Mouse (Mus musculus) C2C12 (cell line): ENCODE results near the gene Fbxw9. TPM values are rescaled to one million over a fixed set of nuclear protein-coding genes. Genes with fewer than 3 reads are reported as not detected.
A peak's percentile ranks its signal among the peaks of the same experiment; 100 is the strongest.

Source experiments
- H3K27me3 ChIP-seq: one replicate; pipeline ENCODE4 v1.6.1; 2011; ENCODE audit not compliant: control insufficient read depth, insufficient read depth, insufficient read length
- H3K36me3 ChIP-seq: one replicate; pipeline ENCODE4 v1.6.1; 2011; ENCODE audit not compliant: control insufficient read depth, insufficient read depth
- H3K4me3 ChIP-seq: one replicate; pipeline ENCODE4 v1.5.1; 2011; ENCODE audit warnings: mild to moderate bottlenecking, control low read depth; ENCODE audit not compliant: poor library complexity, insufficient read depth, severe bottlenecking
- H3K79me2 ChIP-seq: one replicate; pipeline ENCODE4 v1.6.1; 2011; ENCODE audit not compliant: control insufficient read depth, insufficient read depth
- H3K79me3 ChIP-seq: one replicate; pipeline ENCODE4 v1.6.1; 2011; ENCODE audit warnings: low read depth, control low read depth
- H3ac ChIP-seq: one replicate; pipeline ENCODE3; 2011; ENCODE audit warnings: low read depth; ENCODE audit not compliant: control insufficient read depth, insufficient read length
- CEBPB ChIP-seq: IDR thresholded peaks from one replicate; pipeline ENCODE4 v1.6.1; 2011; ENCODE audit warnings: low read depth, mild to moderate bottlenecking, control low read depth, moderate library complexity
- CTCF ChIP-seq: IDR thresholded peaks from one replicate; pipeline ENCODE4 v1.5.1; 2011; ENCODE audit not compliant: control insufficient read depth, insufficient read depth, insufficient read length
- FOSL1 ChIP-seq: IDR thresholded peaks from one replicate; pipeline ENCODE4 v1.8.0; 2011; ENCODE audit warnings: mild to moderate bottlenecking, low read length; ENCODE audit not compliant: poor library complexity, insufficient read depth, severe bottlenecking
- MAX ChIP-seq: IDR thresholded peaks from one replicate; pipeline ENCODE4 v1.6.1; 2011; ENCODE audit warnings: mild to moderate bottlenecking, control low read depth
- MYOD1 ChIP-seq: IDR thresholded peaks from one replicate; pipeline ENCODE4 v1.6.1; 2011; ENCODE audit warnings: low read depth; ENCODE audit not compliant: control insufficient read depth, insufficient read length
- MYOG ChIP-seq: IDR thresholded peaks from one replicate; pipeline ENCODE4 v1.6.1; 2011; ENCODE audit not compliant: control insufficient read depth, insufficient read length; ENCODE audit errors: extremely low read depth
- USF1 ChIP-seq: IDR thresholded peaks from one replicate; pipeline ENCODE4 v1.6.1; 2011; ENCODE audit warnings: low read depth, mild to moderate bottlenecking, control low read depth, moderate library complexity
- long read RNA-seq, 2 experiments: library from polyadenylated mRNA; unstranded; transcript quantifications; one replicate each; pipeline ENCODE4 v2.0.0; 2019 to 2020
- polyA plus RNA-seq: library from polyadenylated mRNA; unstranded; fragments of >200 nt; fragmentation: generic; extraction: Trizol; gene quantifications from one replicate; pipeline ENCODE4 v1.2.1, GENCODE M21; 2012; ENCODE audit warnings: missing spikeins

Fbxw9 gene
- 20.0 TPM for polyA plus RNA-seq
- long read RNA-seq, experiment 1, transcript Fbxw9-201 (10 exons, 1,907 nt): major isoform, 43 of 72 reads
- long read RNA-seq, experiment 1, partial matches to known transcripts: 12 of 72 reads
- long read RNA-seq, experiment 1, other reads (novel, unspliced or antisense): 14 of 72 reads
- long read RNA-seq, experiment 2, transcript Fbxw9-203 (9 exons, 1,993 nt): minor isoform, 22 of 199 reads
- long read RNA-seq, experiment 2, transcript Fbxw9-201 (10 exons, 1,907 nt): major isoform, 150 of 199 reads
- long read RNA-seq, experiment 2, partial matches to known transcripts: 5 of 199 reads
- long read RNA-seq, experiment 2, other reads (novel, unspliced or antisense): 20 of 199 reads

- Histone ChIP-seq H3K4me3 (peak within 1 kb of the TSS; percentile 83), H3K79me3 (peaks cover 7% of the 10 kb centered on the region), H3K36me3 (peaks cover 20% of the 10 kb centered on the region), H3ac (peak within 1 kb of the TSS; percentile 50), H3K27me3 (no peaks in the 10 kb centered on the region), H3K79me2 (peaks cover 22% of the 10 kb centered on the region)
- no peak for TF ChIP-seq USF1
- TF ChIP-seq MYOD1: no peak
- TF ChIP-seq FOSL1: no peak
- no peak for TF ChIP-seq CTCF
- no peak for TF ChIP-seq CEBPB
- TF ChIP-seq MYOG: no peak
- no peak for TF ChIP-seq MAX
Observed at GRCm38 (mm10) chr8:85059879-85060616, at the start of gene Fbxw9. Fbxw9 (plus strand) TSS chr8:85060055.

- Histone ChIP-seq H3K79me2 (no peaks in the 10 kb centered on the region), H3K79me3 (no peaks in the 10 kb centered on the region), H3K27me3 (peaks cover 11% of the 10 kb centered on the region), H3ac (no peak overlapping the region), H3K36me3 (no peaks in the 10 kb centered on the region), H3K4me3 (no peak overlapping the region)
- TF ChIP-seq CEBPB (no peak), CTCF (no peak), MYOD1 (no peak), FOSL1 (no peak)
Observed at GRCm38 (mm10) chr8:85011242-85011641, 48.6 kb upstream of the Fbxw9 start.

- TF ChIP-seq FOSL1: no peak
- TF ChIP-seq MAX: no peak
- peak; percentile 17 for TF ChIP-seq CTCF
- Histone ChIP-seq H3ac (peak overlapping the region; percentile 12), H3K79me2 (no peaks in the 10 kb centered on the region), H3K36me3 (peaks cover 1% of the 10 kb centered on the region), H3K79me3 (no peaks in the 10 kb centered on the region), H3K27me3 (peaks cover 11% of the 10 kb centered on the region), H3K4me3 (no peak overlapping the region)
Observed at GRCm38 (mm10) chr8:85013230-85013840, 46.5 kb upstream of the Fbxw9 start.

- TF ChIP-seq CTCF: no peak
- TF ChIP-seq MAX: no peak
- no peak for TF ChIP-seq CEBPB
- no peak for TF ChIP-seq MYOG
- no peak for TF ChIP-seq FOSL1
- no peak for TF ChIP-seq USF1
- no peak for TF ChIP-seq MYOD1
Observed at GRCm38 (mm10) chr8:85014431-85014830, 45.4 kb upstream of the Fbxw9 start, which contains the start of gene Best2. Best2 (minus strand) TSS chr8:85014531.

DNA sequence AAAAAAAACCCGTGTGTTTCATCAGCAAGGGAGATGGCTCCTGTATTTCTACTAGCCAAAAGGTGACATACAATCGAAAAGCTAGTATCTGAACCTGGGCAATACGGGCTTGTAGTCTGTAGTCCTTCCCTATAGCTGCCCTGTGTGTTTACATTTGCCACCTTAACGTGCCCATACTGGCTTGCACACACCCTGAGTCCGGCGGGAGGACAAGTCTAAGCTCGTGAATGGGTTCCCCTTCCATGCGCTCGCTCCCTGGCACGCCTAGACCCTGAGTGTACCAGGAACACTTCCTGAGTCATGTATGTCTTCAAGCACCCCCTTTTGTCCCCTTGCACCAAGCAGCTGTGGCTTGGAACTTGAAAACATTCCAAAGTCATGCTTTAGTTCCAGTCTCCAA, 43.1 kb upstream of the Fbxw9 start:
- Histone ChIP-seq H3ac (no peak overlapping the region), H3K4me3 (no peak overlapping the region), H3K36me3 (peaks cover 15% of the 10 kb centered on the region), H3K79me2 (peaks cover 7% of the 10 kb centered on the region), H3K27me3 (peaks cover 5% of the 10 kb centered on the region), H3K79me3 (peaks cover 2% of the 10 kb centered on the region)
- no peak for TF ChIP-seq USF1
- no peak for TF ChIP-seq MYOG
- no peak for TF ChIP-seq MAX
- no peak for TF ChIP-seq CEBPB
- no peak for TF ChIP-seq FOSL1
- TF ChIP-seq MYOD1: no peak
- no peak for TF ChIP-seq CTCF

More at GRCm38 (mm10) chr8:85014431-85014830, 45.4 kb upstream of the Fbxw9 start, which contains the start of gene Best2:
- Histone ChIP-seq H3K79me2 (no peaks in the 10 kb centered on the region), H3K4me3 (no peak within 1 kb of the TSS), H3K27me3 (peaks cover 11% of the 10 kb centered on the region), H3K79me3 (no peaks in the 10 kb centered on the region), H3K36me3 (peaks cover 12% of the 10 kb centered on the region), H3ac (peak within 1 kb of the TSS; percentile 12)

DNA sequence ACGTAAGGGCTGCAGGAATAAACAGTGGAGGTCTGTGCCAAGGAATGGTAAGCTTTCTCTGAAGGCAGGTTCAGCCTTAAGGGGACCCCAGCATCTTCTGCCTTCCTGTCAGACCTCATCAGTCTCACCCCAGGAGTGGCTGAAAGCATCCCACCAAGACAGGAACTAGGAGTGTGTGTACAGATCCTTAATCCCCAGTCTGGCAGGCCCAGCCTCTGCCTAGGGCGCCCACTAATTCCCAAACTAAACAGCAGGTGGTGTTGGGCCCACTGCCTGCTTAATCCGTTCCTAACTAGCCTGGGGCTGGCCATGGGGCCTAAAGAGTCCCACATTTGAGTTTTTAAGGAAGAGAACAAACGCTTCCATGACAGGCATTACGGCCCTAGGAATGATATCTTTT, 42.6 kb upstream of the Fbxw9 start:
- Histone ChIP-seq H3K79me2 (peaks cover 12% of the 10 kb centered on the region), H3K27me3 (peaks cover 5% of the 10 kb centered on the region), H3K79me3 (peaks cover 5% of the 10 kb centered on the region), H3ac (no peak overlapping the region), H3K36me3 (peaks cover 20% of the 10 kb centered on the region), H3K4me3 (no peak overlapping the region)
- TF ChIP-seq CTCF: no peak
- TF ChIP-seq CEBPB: no peak
- no peak for TF ChIP-seq USF1
- no peak for TF ChIP-seq MYOD1
- no peak for TF ChIP-seq MYOG
- TF ChIP-seq FOSL1: no peak
- TF ChIP-seq MAX: no peak
